Mouse (Mus musculus): Measurements from ENCODE around the gene Zfp110.

Gene Zfp110

GRCm38 (mm10) chr7:12897655-12898410 lies 63.3 kb downstream of the Zfp110 start, which contains the start of gene Zscan22:
Gene Zscan22, plus strand, starts transcription at chr7:12897815.
- peak; percentile 96 for DNase-seq (ENCODE audit: low read depth, low spot score)
